Mouse (Mus musculus) effector memory CD4-positive, alpha-beta T cell, adult 7 months (primary cell): ENCODE measurements around the gene Nlrp4f. TPM values are rescaled to one million over a fixed set of nuclear protein-coding genes. Genes with fewer than 3 reads are reported as not detected.

Source experiments
- polyA plus RNA-seq: library from polyadenylated mRNA; unstranded; fragments of 100-300 nt; shearing (Covaris generic); gene quantifications from one replicate; pipeline ENCODE4 v1.2.1, GENCODE M21; 2017

The Nlrp4f gene
- polyA plus RNA-seq = 0.79 TPM

DNA sequence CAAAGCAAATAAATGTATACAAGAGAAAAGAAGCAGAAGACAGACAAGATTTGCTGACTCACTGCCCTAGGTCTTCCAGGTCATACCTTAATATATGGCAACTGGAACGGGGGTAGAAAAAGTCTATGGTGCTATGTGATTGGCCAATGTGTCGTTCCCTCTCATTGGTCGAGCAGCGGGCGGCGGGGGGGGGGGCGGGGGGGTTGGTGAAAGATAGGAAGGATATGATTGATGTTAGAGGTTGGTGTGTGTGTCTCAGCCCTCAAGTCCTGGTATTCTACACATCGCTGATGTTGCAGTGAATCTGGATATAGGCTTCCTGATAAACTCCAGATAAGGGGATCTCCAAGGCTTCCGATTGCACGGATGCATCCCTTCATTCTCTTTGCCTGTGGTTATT, at the start of gene Nlrp4f:
Nlrp4f (minus strand) TSS at position 101 of the 400 bp plus-strand sequence.

GRCm38 (mm10) chr13:65149940-65150339, 55.8 kb downstream of the Nlrp4f start, which contains the start of gene Olfr466:
TSS of gene Olfr466 (plus strand) at chr13:65150240.

GRCm38 (mm10) chr13:65137789-65138188, 68.0 kb downstream of the Nlrp4f start, which contains the start of gene Olfr465-ps1:
TSS of gene Olfr465-ps1 (plus strand) at chr13:65138089.

Other genes with a start within 250 kb of the Nlrp4f start
- gene Spata31d1c, start 172.9 kb downstream of the Nlrp4f start, polyA plus RNA-seq = not detected
- gene Prss47, start 153.2 kb downstream of the Nlrp4f start, polyA plus RNA-seq = not detected
- 73.4 TPM for gene Mfsd14b, start 93.0 kb downstream of the Nlrp4f start, polyA plus RNA-seq
- not detected for gene Olfr465-ps1, start 67.9 kb downstream of the Nlrp4f start, polyA plus RNA-seq
- 0.24 TPM for gene Olfr466, start 55.7 kb downstream of the Nlrp4f start, polyA plus RNA-seq
- not detected for gene Gm10775, start 53.6 kb upstream of the Nlrp4f start, polyA plus RNA-seq
- gene Zfp369, start 72.8 kb upstream of the Nlrp4f start, polyA plus RNA-seq = 9.9 TPM